Comparison of ENCODE assay signal across 35 mouse cellular contexts in genomic region chr4:14017384-14017783, GRCm38 (mm10).
"Had no signal": no experiment of that assay in that cellular context is flagged by ENCODE, and none has a peak within 500 bp of the region (broad histone marks: within the 10 kb centered on the region; RNA-seq: fewer than 3 reads in every experiment).

No protein-coding gene starts in this region.

- DNase-seq: heart, postnatal 10 days; heart, postnatal 14 days; heart, postnatal 36 days; heart, postnatal 4 days; kidney, adult 11 months; kidney, adult 18-20 months; kidney, adult 2 months; kidney, adult 8-10 months; kidney, adult 9 months; kidney, postnatal 10 days; kidney, postnatal 14 days; kidney, postnatal 25 days; kidney, postnatal 36 days; kidney, postnatal 4 days; layer of hippocampus, adult 9-11 months; layer of hippocampus, postnatal 36 days had no signal

- H3K4me3 ChIP-seq: heart, embryonic 12.5 days; heart, embryonic 13.5 days; heart, embryonic 15.5 days; hindbrain, embryonic 10.5 days; hindbrain, embryonic 12.5 days; hindbrain, embryonic 13.5 days; hindbrain, embryonic 15.5 days; intestine, embryonic 15.5 days; kidney, embryonic 15.5 days; layer of hippocampus, adult 2 months; left cerebral cortex, adult 2 months had no signal

- ATAC-seq: hindbrain, embryonic 16.5 days; hindbrain, postnatal 0 days; inflammation-experienced regulatory T-cells, adult 6 months; intestine, embryonic 15.5 days; intestine, embryonic 16.5 days; intestine, postnatal 0 days had no signal

- H3K27me3 ChIP-seq: heart, embryonic 12.5 days; heart, embryonic 13.5 days; heart, embryonic 15.5 days; hindbrain, embryonic 12.5 days; hindbrain, embryonic 13.5 days; hindbrain, embryonic 15.5 days; intestine, embryonic 15.5 days; kidney, embryonic 15.5 days had no signal

- H3K4me1 ChIP-seq: heart, embryonic 12.5 days; heart, embryonic 13.5 days; heart, embryonic 15.5 days; hindbrain, embryonic 10.5 days; hindbrain, embryonic 12.5 days; hindbrain, embryonic 13.5 days; hindbrain, embryonic 15.5 days; intestine, embryonic 15.5 days; kidney, embryonic 15.5 days had no signal

- H3K36me3 ChIP-seq: heart, embryonic 12.5 days; heart, embryonic 13.5 days; heart, embryonic 15.5 days; hindbrain, embryonic 10.5 days; hindbrain, embryonic 12.5 days; hindbrain, embryonic 13.5 days; hindbrain, embryonic 15.5 days; intestine, embryonic 15.5 days; kidney, embryonic 15.5 days had no signal

- H3K4me2 ChIP-seq: heart, embryonic 11.5 days; heart, embryonic 12.5 days; heart, embryonic 13.5 days; heart, embryonic 15.5 days; hindbrain, embryonic 12.5 days; hindbrain, embryonic 13.5 days; hindbrain, embryonic 14.5 days; hindbrain, embryonic 15.5 days; intestine, embryonic 15.5 days; kidney, embryonic 15.5 days had no signal

- H3K9me3 ChIP-seq: heart, embryonic 12.5 days; heart, embryonic 13.5 days; heart, embryonic 15.5 days; hindbrain, embryonic 10.5 days; hindbrain, embryonic 12.5 days; hindbrain, embryonic 13.5 days; hindbrain, embryonic 15.5 days; intestine, embryonic 15.5 days; kidney, embryonic 15.5 days had no signal

- H3K9ac ChIP-seq: heart, embryonic 12.5 days; heart, embryonic 13.5 days; heart, embryonic 15.5 days; hindbrain, embryonic 12.5 days; hindbrain, embryonic 13.5 days; hindbrain, embryonic 14.5 days; hindbrain, embryonic 15.5 days; intestine, embryonic 15.5 days; kidney, embryonic 15.5 days had no signal

- H3K27ac ChIP-seq: heart, embryonic 13.5 days; heart, embryonic 15.5 days; hindbrain, embryonic 10.5 days; hindbrain, embryonic 12.5 days; hindbrain, embryonic 13.5 days; hindbrain, embryonic 14.5 days; hindbrain, embryonic 15.5 days; hindbrain, postnatal 0 days; intestine, embryonic 15.5 days; kidney, embryonic 15.5 days; kidney, postnatal 0 days; layer of hippocampus, adult 2 months; left cerebral cortex, adult 2 months had no signal
